Mouse (Mus musculus) adrenal gland, postnatal 4 days (tissue): ENCODE results near the gene Zswim2. TPM values are rescaled to one million over a fixed set of nuclear protein-coding genes. Genes with fewer than 3 reads are reported as not detected.
"Not testable (repeated sequence)": the region's sequence is repeated elsewhere in the genome, so short reads cannot be mapped to it uniquely, and the experiment has no call there.

Source experiments
- DNase-seq, 2 experiments: peaks; one replicate each; pipeline ENCODE4 v3.0.0; 2021 to 2022; ENCODE audit warnings: low spot score in 2 of 2, mixed read lengths in 2 of 2
- long read RNA-seq, 2 experiments: library from polyadenylated mRNA; stranded (forward); transcript quantifications; one replicate each; pipeline ENCODE4 v2.0.0; 2021
- total RNA-seq, 2 experiments: library from RNA; stranded (reverse); gene quantifications; 2 replicates each; pipeline ENCODE4 v1.2.3; 2021

Zswim2 gene
- not detected for total RNA-seq
- long read RNA-seq, experiment 1: 0 reads
- long read RNA-seq, experiment 2: 0 reads

DNA sequence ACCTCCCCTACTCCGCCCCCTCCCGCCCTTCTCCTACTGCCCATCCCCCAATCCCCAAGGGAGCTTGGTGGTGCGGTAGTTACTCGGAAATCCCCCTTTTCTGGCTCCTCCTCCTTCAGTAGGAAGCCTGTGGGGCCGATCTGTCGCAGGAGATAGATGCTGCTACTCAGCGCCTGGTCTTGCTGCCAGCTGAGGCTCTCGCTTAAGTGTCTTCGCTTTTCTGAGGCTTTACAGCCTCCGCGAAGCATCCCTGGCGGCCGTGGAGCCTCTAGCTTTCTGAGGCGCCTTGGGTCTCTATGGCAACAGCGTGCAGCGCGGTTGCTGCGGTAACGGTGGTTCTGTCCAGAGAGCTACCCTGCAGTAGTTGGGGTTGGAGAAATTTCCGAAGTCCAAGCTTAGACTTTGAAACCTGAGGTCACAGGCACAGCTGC, at the start of gene Zswim2:
Gene Zswim2 (minus strand): TSS at position 298 of the 431 bp plus-strand sequence.
- no peak for DNase-seq

DNA sequence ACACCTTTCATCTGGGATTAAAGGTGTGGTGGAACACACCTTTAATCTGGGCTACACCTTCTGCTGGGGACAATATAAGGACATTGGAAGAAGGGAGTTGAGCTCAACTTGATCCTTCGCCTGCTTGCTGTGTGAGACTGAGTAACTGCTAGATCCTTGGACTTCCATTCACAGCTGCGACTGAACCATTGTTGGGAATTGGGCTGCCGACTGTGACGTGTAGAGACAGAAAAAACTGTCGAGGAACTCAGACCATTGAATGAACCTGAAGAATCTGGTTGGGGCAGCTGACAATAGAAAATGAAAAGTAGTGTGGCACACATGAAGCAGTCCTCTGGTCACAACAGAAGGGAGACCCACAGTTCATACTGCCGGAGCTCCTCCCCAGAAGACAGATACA, 49.2 kb upstream of the Zswim2 start, which contains the start of gene Gm13691:
Gene Gm13691 (plus strand): TSS at position 301 of the 400 bp plus-strand sequence.
- DNase-seq: not testable (repeated sequence)

DNA sequence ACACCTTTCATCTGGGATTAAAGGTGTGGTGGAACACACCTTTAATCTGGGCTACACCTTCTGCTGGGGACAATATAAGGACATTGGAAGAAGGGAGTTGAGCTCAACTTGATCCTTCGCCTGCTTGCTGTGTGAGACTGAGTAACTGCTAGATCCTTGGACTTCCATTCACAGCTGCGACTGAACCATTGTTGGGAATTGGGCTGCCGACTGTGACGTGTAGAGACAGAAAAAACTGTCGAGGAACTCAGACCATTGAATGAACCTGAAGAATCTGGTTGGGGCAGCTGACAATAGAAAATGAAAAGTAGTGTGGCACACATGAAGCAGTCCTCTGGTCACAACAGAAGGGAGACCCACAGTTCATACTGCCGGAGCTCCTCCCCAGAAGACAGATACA, 43.4 kb upstream of the Zswim2 start, which contains the start of gene Gm13697:
Gene Gm13697 (plus strand): TSS at position 301 of the 400 bp plus-strand sequence.
- not testable (repeated sequence) for DNase-seq

DNA sequence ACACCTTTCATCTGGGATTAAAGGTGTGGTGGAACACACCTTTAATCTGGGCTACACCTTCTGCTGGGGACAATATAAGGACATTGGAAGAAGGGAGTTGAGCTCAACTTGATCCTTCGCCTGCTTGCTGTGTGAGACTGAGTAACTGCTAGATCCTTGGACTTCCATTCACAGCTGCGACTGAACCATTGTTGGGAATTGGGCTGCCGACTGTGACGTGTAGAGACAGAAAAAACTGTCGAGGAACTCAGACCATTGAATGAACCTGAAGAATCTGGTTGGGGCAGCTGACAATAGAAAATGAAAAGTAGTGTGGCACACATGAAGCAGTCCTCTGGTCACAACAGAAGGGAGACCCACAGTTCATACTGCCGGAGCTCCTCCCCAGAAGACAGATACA, 37.6 kb upstream of the Zswim2 start, which contains the start of gene Gm13694:
Gene Gm13694 (plus strand): TSS at position 301 of the 400 bp plus-strand sequence.
- not testable (repeated sequence) for DNase-seq

DNA sequence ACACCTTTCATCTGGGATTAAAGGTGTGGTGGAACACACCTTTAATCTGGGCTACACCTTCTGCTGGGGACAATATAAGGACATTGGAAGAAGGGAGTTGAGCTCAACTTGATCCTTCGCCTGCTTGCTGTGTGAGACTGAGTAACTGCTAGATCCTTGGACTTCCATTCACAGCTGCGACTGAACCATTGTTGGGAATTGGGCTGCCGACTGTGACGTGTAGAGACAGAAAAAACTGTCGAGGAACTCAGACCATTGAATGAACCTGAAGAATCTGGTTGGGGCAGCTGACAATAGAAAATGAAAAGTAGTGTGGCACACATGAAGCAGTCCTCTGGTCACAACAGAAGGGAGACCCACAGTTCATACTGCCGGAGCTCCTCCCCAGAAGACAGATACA, 31.8 kb upstream of the Zswim2 start, which contains the start of gene Gm13696:
Gene Gm13696 (plus strand): TSS at position 301 of the 400 bp plus-strand sequence.
- not testable (repeated sequence) for DNase-seq

DNA sequence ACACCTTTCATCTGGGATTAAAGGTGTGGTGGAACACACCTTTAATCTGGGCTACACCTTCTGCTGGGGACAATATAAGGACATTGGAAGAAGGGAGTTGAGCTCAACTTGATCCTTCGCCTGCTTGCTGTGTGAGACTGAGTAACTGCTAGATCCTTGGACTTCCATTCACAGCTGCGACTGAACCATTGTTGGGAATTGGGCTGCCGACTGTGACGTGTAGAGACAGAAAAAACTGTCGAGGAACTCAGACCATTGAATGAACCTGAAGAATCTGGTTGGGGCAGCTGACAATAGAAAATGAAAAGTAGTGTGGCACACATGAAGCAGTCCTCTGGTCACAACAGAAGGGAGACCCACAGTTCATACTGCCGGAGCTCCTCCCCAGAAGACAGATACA, 26.0 kb upstream of the Zswim2 start, which contains the start of gene Gm13695:
Gene Gm13695 (plus strand): TSS at position 301 of the 400 bp plus-strand sequence.
- DNase-seq: not testable (repeated sequence)

DNA sequence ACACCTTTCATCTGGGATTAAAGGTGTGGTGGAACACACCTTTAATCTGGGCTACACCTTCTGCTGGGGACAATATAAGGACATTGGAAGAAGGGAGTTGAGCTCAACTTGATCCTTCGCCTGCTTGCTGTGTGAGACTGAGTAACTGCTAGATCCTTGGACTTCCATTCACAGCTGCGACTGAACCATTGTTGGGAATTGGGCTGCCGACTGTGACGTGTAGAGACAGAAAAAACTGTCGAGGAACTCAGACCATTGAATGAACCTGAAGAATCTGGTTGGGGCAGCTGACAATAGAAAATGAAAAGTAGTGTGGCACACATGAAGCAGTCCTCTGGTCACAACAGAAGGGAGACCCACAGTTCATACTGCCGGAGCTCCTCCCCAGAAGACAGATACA, 20.2 kb upstream of the Zswim2 start, which contains the start of gene Gm13693:
Gene Gm13693 (plus strand): TSS at position 301 of the 400 bp plus-strand sequence.
- DNase-seq: not testable (repeated sequence)

DNA sequence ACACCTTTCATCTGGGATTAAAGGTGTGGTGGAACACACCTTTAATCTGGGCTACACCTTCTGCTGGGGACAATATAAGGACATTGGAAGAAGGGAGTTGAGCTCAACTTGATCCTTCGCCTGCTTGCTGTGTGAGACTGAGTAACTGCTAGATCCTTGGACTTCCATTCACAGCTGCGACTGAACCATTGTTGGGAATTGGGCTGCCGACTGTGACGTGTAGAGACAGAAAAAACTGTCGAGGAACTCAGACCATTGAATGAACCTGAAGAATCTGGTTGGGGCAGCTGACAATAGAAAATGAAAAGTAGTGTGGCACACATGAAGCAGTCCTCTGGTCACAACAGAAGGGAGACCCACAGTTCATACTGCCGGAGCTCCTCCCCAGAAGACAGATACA, 14.4 kb upstream of the Zswim2 start, which contains the start of gene Gm13698:
Gene Gm13698 (plus strand): TSS at position 301 of the 400 bp plus-strand sequence.
- not testable (repeated sequence) for DNase-seq

DNA sequence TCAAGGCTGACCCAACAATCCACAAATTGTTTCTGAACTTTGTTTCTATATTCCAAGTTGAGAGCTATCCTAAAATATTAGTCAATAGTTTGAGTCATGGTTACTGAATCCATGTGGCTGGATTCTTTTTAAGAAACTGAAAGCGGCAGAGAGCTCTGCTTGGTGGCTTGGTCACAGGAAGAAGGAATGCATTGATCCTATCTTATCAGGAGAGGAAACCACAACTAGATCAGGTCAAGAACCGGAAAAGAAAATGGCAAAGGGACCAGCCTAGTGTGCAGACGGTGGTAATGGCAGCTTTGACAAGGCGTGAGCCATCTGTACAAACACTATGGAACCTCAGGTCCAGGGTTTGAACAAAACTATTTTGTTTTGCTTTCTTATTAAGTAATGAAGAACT, 764 bp upstream of the Zswim2 start:
- no peak for DNase-seq

DNA sequence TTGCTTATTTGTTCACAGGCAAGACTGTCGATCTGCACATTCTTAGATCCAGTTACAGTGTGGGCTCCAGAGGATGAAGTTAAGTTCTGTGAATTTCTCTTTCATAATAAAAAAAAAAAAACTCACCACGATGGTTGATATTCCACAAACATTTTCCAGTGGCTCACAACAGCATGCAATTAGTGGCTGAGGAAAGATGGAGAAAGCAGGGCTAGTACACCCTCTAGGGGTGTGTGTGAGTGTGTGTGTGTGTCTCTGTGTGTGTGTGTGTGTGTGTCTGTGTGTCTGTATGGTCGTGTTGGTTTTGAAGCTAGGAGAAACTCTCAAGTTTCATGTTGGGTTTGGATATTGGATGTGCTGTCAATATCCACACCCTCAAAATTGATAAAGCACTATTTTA, 350 bp upstream of the Zswim2 start:
- no peak for DNase-seq

DNA sequence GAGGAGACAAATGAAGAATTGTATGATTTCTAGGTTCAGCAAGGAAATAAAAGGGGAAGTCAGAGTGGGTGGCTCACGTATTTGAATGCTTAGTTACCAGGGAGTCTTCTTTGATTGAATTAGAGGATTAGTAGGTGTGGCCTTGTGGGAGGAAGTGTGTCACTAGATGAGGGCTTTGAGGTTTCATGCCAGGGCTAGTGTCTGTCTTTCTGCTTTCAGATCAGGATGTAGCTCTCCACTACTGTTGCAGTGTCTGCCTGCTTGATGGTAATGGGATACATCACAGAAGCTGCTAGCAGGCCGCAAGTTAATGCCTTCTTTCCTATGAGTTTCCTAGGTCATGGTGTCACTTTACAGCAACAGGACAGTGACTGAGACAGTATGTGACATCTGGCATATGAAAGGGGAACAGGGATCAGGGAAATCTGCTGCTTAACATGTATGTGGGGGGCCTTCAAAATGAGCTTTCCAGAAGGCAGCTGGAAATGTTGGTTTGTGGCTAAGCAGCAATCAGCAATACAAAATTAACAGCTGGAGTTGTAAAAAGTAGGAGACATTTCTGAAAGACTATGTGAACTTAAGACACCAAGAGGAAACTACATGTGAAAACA, 11.4 kb downstream of the Zswim2 start:
- DNase-seq: no peak

DNA sequence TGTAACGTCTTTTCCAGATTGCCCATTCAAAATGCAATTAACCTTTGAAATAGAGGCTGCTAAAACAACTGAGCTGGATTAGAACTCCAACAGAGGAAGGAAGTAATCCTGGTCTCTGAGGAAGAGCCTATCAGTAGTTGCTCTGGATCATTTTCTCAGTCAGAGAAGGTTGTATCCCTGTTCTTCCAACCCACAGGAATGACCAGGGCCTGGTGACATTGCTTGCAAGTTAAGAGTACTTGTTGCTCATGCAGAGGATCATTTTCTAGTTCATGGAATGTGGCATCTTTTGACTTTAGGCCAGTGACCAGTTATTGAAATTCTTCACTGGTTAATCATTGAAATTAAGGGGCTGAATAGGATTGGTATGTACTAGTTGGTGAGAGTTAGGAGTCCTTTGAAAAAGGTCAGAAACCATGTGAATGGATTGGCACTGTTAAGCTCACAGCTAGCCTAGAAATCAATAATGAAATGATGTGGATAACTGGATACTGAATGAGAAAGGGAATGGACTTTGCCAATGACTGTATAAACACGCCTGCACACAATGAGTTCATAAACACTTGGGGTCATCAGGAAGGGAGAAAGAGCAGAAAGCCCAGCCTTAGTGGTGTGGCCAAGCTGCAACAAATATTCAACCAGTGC, 39.0 kb downstream of the Zswim2 start:
- no peak for DNase-seq

DNA sequence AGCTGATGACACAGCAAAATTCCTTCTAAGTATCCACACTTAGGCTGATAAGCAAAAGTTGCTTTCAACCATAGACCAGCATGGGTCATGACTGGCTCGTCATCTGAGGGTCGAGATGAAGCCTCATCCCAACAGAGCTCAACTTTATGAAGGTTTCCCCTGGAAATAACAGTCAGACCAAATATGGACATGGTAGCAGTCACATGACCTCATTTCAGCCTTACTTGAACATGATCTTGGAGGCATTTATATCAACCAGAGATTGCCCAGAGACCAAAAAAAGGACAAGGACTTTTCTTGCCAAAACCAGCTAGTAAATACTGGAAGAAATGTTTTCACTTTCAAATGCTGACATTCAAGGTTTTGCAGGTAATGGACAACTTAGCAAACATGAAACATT, 47.3 kb downstream of the Zswim2 start:
- DNase-seq: no peak

DNA sequence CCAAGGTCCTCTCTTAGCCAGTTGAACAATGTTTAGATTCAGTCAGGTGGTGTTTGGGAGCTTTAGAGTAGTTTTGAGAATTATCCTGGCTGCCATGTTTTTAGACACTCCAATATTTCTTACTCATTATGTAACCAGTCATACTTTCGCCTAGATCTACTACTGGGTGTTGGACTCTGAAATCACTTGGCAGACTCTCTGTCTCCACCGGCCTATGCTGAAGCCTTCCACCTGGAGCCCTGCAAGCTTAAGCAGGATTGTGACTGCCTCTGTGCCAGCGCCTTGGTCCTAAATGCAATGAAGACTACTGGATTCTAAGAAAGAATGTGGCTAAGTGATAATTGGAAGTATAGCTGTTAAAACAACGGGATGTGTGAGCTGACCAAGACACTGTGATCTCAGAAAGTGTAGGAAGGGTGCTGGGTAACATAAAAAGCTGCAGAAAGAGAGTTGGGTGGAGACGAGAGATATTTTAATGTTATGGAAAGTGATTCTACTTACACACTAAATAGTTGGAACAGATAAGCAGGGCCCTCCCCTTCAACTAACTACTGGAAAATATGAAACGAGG, 57.1 kb downstream of the Zswim2 start:
- DNase-seq: no peak

Other genes with a start within 250 kb of the Zswim2 start
- 100 to 1,000 TPM; 101 to 127 TPM for gene Itgav, start 216.8 kb downstream of the Zswim2 start, total RNA-seq
- gene Fam171b, start 128.6 kb downstream of the Zswim2 start, total RNA-seq: 1 to 10 TPM; 7.2 to 7.4 TPM
- 1 to 10 TPM; 2.5 to 2.9 TPM for gene Gm13698, start 14.5 kb upstream of the Zswim2 start, total RNA-seq
- gene Gm13693, start 20.3 kb upstream of the Zswim2 start, total RNA-seq: 1 to 10 TPM; 2.5 to 2.9 TPM
- gene Gm13695, start 26.1 kb upstream of the Zswim2 start, total RNA-seq: not detected
- gene Gm13696, start 31.9 kb upstream of the Zswim2 start, total RNA-seq: 1 to 10 TPM; 2.5 to 2.9 TPM
- 1 to 10 TPM; 2.5 to 2.9 TPM for gene Gm13694, start 37.7 kb upstream of the Zswim2 start, total RNA-seq
- 1 to 10 TPM; 2.5 to 2.9 TPM for gene Gm13697, start 43.5 kb upstream of the Zswim2 start, total RNA-seq
- 1 to 10 TPM; 2.5 to 2.9 TPM for gene Gm13691, start 49.3 kb upstream of the Zswim2 start, total RNA-seq